Comparison of ENCODE assay signal across 18 mouse cellular contexts in genomic region chr15:12798043-12798442, GRCm38 (mm10). TPM values are rescaled to one million over a fixed set of nuclear protein-coding genes. Genes with fewer than 3 reads are reported as not detected.
"Had no signal": no experiment of that assay in that cellular context is flagged by ENCODE, and none has a peak within 500 bp of the region (broad histone marks: within the 10 kb centered on the region; RNA-seq: fewer than 3 reads in every experiment).

No protein-coding gene starts in this region.

- H3K4me1 ChIP-seq: liver, embryonic 13.5 days; liver, embryonic 15.5 days; lung, embryonic 15.5 days; midbrain, embryonic 12.5 days; neural tube, embryonic 12.5 days; stomach, embryonic 15.5 days had no signal

- ATAC-seq: liver, postnatal 0 days; lung, postnatal 0 days had no signal

- H3K9me3 ChIP-seq: liver, embryonic 13.5 days; liver, embryonic 15.5 days; lung, embryonic 15.5 days; megakaryocyte, embryonic 14.5 days; midbrain, embryonic 12.5 days; neural tube, embryonic 12.5 days; stomach, embryonic 15.5 days had no signal

- H3K4me2 ChIP-seq: liver, embryonic 13.5 days; liver, embryonic 15.5 days; lung, embryonic 15.5 days; midbrain, embryonic 12.5 days; neural tube, embryonic 12.5 days; stomach, embryonic 15.5 days had no signal

- H3K9ac ChIP-seq: liver, embryonic 13.5 days; liver, embryonic 15.5 days; liver, postnatal 0 days; lung, embryonic 15.5 days; midbrain, embryonic 12.5 days; neural tube, embryonic 12.5 days; stomach, embryonic 15.5 days had no signal

- H3K4me3 ChIP-seq: liver, embryonic 13.5 days; liver, embryonic 15.5 days; lung, embryonic 15.5 days; megakaryocyte, embryonic 14.5 days; midbrain, embryonic 12.5 days; neural tube, embryonic 12.5 days; stomach, embryonic 15.5 days had no signal

- DNase-seq: liver, embryonic 13.5 days; liver, postnatal 0 days; lung, adult 2 months; lung, postnatal 14 days; lung, postnatal 36 days; midbrain, embryonic 14.5 days; right cerebral cortex, postnatal 14 days; thymus, adult 2 months; thymus, postnatal 25 days; thymus, postnatal 4 days had no signal

- H3K27me3 ChIP-seq: liver, embryonic 13.5 days; liver, embryonic 15.5 days; lung, embryonic 15.5 days; midbrain, embryonic 12.5 days; neural tube, embryonic 12.5 days; stomach, embryonic 15.5 days had no signal

- H3K27ac ChIP-seq: liver, embryonic 13.5 days; liver, embryonic 15.5 days; lung, embryonic 15.5 days; macrophage; midbrain, embryonic 12.5 days; neural tube, embryonic 12.5 days; stomach, embryonic 15.5 days had no signal

- H3K36me3 ChIP-seq: liver, embryonic 13.5 days; liver, embryonic 15.5 days; lung, embryonic 15.5 days; midbrain, embryonic 12.5 days; neural tube, embryonic 12.5 days; stomach, embryonic 15.5 days had no signal

RNA-seq across cellular contexts. Expression of gene Pdzd2, which starts 58.3 kb away (rescaled TPM):
- polyA plus RNA-seq: macrophage had no signal
